Mouse (Mus musculus) layer of hippocampus, adult 2 months (tissue): ENCODE results near the gene Trp53bp2. TPM values are rescaled to one million over a fixed set of nuclear protein-coding genes. Genes with fewer than 3 reads are reported as not detected.
A peak's percentile ranks its signal among the peaks of the same experiment; 100 is the strongest.

Source experiments
- DNase-seq, 2 experiments: peaks; one replicate each; pipeline ENCODE4 v3.0.0; 2022; ENCODE audit warnings: low spot score in 2 of 2
- H3K27ac ChIP-seq: fragments of 200-600 bp; 2 replicates; pipeline ENCODE4 v1.8.1; 2022
- H3K4me3 ChIP-seq: fragments of 200-600 bp; 2 replicates; pipeline ENCODE4 v1.8.1; 2022; ENCODE audit warnings: mild to moderate bottlenecking
- CTCF ChIP-seq: fragments of 200-600 bp; conservative IDR thresholded peaks from 2 replicates; pipeline ENCODE4 v1.8.1; 2022; ENCODE audit warnings: antibody characterized with exemption, mild to moderate bottlenecking, moderate library complexity
- total RNA-seq, 2 experiments: library from RNA; stranded (reverse); gene quantifications; 2 replicates each; pipeline ENCODE4 v1.2.3; 2021

Gene Trp53bp2
- total RNA-seq, 2 experiments from 2014 or later: 31.1 to 32.4 TPM

- DNase-seq: no peak
- H3K27ac ChIP-seq: no peak overlapping the region
- H3K4me3 ChIP-seq: no peak overlapping the region
- TF ChIP-seq CTCF: peak; percentile 34; the same call in 1 of the 2 replicates
Measured at GRCm38 (mm10) chr1:182381327-182381726, 27.6 kb upstream of the Trp53bp2 start.

- Histone ChIP-seq H3K4me3 (no peak overlapping the region), H3K27ac (no peak overlapping the region)
- DNase-seq: no peak
- no peak for TF ChIP-seq CTCF
Measured at GRCm38 (mm10) chr1:182383096-182383495, 25.9 kb upstream of the Trp53bp2 start.

GRCm38 (mm10) chr1:182386449-182386848 is 22.5 kb upstream of the Trp53bp2 start:
- Histone ChIP-seq H3K27ac (no peak overlapping the region), H3K4me3 (no peak overlapping the region)
- no peak for TF ChIP-seq CTCF
- DNase-seq: no peak

GRCm38 (mm10) chr1:182388729-182389128 is 20.2 kb upstream of the Trp53bp2 start:
- no peak overlapping the region for H3K4me3 ChIP-seq
- no peak overlapping the region for H3K27ac ChIP-seq
- no peak for TF ChIP-seq CTCF
- no peak for DNase-seq

GRCm38 (mm10) chr1:182398171-182398570 is 10.8 kb upstream of the Trp53bp2 start:
- TF ChIP-seq CTCF: no peak
- no peak overlapping the region for H3K27ac ChIP-seq
- no peak overlapping the region for H3K4me3 ChIP-seq
- DNase-seq: no peak

GRCm38 (mm10) chr1:182398780-182399179 is 10.2 kb upstream of the Trp53bp2 start:
- Histone ChIP-seq H3K4me3 (no peak overlapping the region), H3K27ac (no peak overlapping the region)
- no peak for DNase-seq
- TF ChIP-seq CTCF: no peak

GRCm38 (mm10) chr1:182399205-182399604 is 9.8 kb upstream of the Trp53bp2 start:
- no peak overlapping the region for H3K27ac ChIP-seq
- no peak overlapping the region for H3K4me3 ChIP-seq
- no peak for TF ChIP-seq CTCF
- DNase-seq: no peak

GRCm38 (mm10) chr1:182399908-182400307 is 9.1 kb upstream of the Trp53bp2 start:
- Histone ChIP-seq H3K27ac (no peak overlapping the region), H3K4me3 (no peak overlapping the region)
- no peak for TF ChIP-seq CTCF
- no peak for DNase-seq

GRCm38 (mm10) chr1:182403076-182403475 is 5.9 kb upstream of the Trp53bp2 start:
- Histone ChIP-seq H3K4me3 (no peak overlapping the region), H3K27ac (no peak overlapping the region)
- DNase-seq: no peak
- no peak for TF ChIP-seq CTCF

- DNase-seq: no peak
- TF ChIP-seq CTCF: no peak
Measured at GRCm38 (mm10) chr1:182406621-182407020, 2.4 kb upstream of the Trp53bp2 start.

GRCm38 (mm10) chr1:182408243-182408642 is 729 bp upstream of the Trp53bp2 start:
- peak overlapping the region; percentile 63 for H3K4me3 ChIP-seq
- no peak for DNase-seq
- TF ChIP-seq CTCF: no peak
- H3K27ac ChIP-seq: peak overlapping the region; percentile 93

More at GRCm38 (mm10) chr1:182406621-182407020, 2.4 kb upstream of the Trp53bp2 start:
- Histone ChIP-seq H3K4me3 (no peak overlapping the region), H3K27ac (no peak overlapping the region)

- Histone ChIP-seq H3K4me3 (peak overlapping the region; percentile 63), H3K27ac (peak overlapping the region; percentile 91)
- DNase-seq: no peak
- no peak for TF ChIP-seq CTCF
Measured at GRCm38 (mm10) chr1:182409401-182410173, 615 bp downstream of the Trp53bp2 start.

- Histone ChIP-seq H3K4me3 (peak overlapping the region; percentile 63; the same call in 1 of the 2 replicates), H3K27ac (peak overlapping the region; percentile 54)
- DNase-seq: no peak
- no peak for TF ChIP-seq CTCF
Measured at GRCm38 (mm10) chr1:182412586-182413270, 3.8 kb downstream of the Trp53bp2 start.

GRCm38 (mm10) chr1:182419481-182419880 is 10.5 kb downstream of the Trp53bp2 start:
- no peak for DNase-seq
- H3K4me3 ChIP-seq: no peak overlapping the region
- no peak overlapping the region for H3K27ac ChIP-seq
- no peak for TF ChIP-seq CTCF
